27 mouse cellular contexts compared by ENCODE assay signal in genomic region chr6:99534211-99534745, GRCm38 (mm10). TPM values are rescaled to one million over a fixed set of nuclear protein-coding genes. Genes with fewer than 3 reads are reported as not detected.
DNase-seq lines count a peak whose midpoint lies in the region; ATAC-seq and TF ChIP-seq lines count a peak whose summit lies in the region.
"Had no signal": no experiment of that assay in that cellular context is flagged by ENCODE, and none has a peak within 500 bp of the region (broad histone marks: within the 10 kb centered on the region; RNA-seq: fewer than 3 reads in every experiment).

No protein-coding gene starts in this region.

- no peaks in the 10 kb centered on the region for H3K36me3 ChIP-seq in hindbrain, postnatal 0 days (ENCODE audit: insufficient read depth, low read length)
- H3K36me3 ChIP-seq in hindbrain, embryonic 14.5 days (replicated peaks; ENCODE audit: control insufficient read depth, insufficient read depth), result no peaks in the 10 kb centered on the region
- H3K36me3 ChIP-seq: embryonic facial prominence, embryonic 15.5 days; G1E; heart, embryonic 15.5 days; liver, embryonic 13.5 days had no signal

- no peak overlapping the region for H3K9ac ChIP-seq in hindbrain, postnatal 0 days (replicated peaks; ENCODE audit: low read length)
- H3K9ac ChIP-seq in hindbrain, embryonic 14.5 days, result no peak overlapping the region
- H3K9ac ChIP-seq: embryonic facial prominence, embryonic 15.5 days; heart, embryonic 15.5 days; liver, embryonic 13.5 days had no signal

- no peak for ATAC-seq in hindbrain, postnatal 0 days
- ATAC-seq in hindbrain, embryonic 14.5 days (ENCODE audit: low FRiP score), result no peak
- ATAC-seq: activated CD4-positive, CD25-positive, alpha-beta regulatory T cell, adult 4 months; forebrain, embryonic 16.5 days; intestine, postnatal 0 days had no signal

- no peak overlapping the region for H3K4me2 ChIP-seq in hindbrain, postnatal 0 days (ENCODE audit: low read depth, low read length)
- no peak overlapping the region for H3K4me2 ChIP-seq in hindbrain, embryonic 14.5 days (replicated peaks)
- H3K4me2 ChIP-seq: embryonic facial prominence, embryonic 15.5 days; heart, embryonic 15.5 days; liver, embryonic 13.5 days; midbrain, embryonic 11.5 days had no signal

- no peak overlapping the region for H3K27ac ChIP-seq in hindbrain, postnatal 0 days
- H3K27ac ChIP-seq in hindbrain, embryonic 14.5 days, result no peak overlapping the region
- H3K27ac ChIP-seq: embryonic facial prominence, embryonic 15.5 days; heart, embryonic 15.5 days; liver, embryonic 13.5 days had no signal

- no peak for TF ChIP-seq POLR2A in brain, embryonic 14.5 days (IDR thresholded peaks at IDR 0.05; ENCODE audit: borderline replicate concordance, extremely low read depth, insufficient read depth, insufficient read length, poor library complexity, severe bottlenecking)

- H3K4me3 ChIP-seq in hindbrain, postnatal 0 days (ENCODE audit: low read length), result no peak overlapping the region
- H3K4me3 ChIP-seq in hindbrain, embryonic 14.5 days (replicated peaks; ENCODE audit: low read length), result no peak overlapping the region
- H3K4me3 ChIP-seq: embryonic facial prominence, embryonic 15.5 days; heart, embryonic 15.5 days; liver, embryonic 13.5 days had no signal

- WGBS in hindbrain, postnatal 0 days, result 41% methylated on average over 5 of the region's 5 CpGs
- 44% methylated on average over 5 of the region's 5 CpGs for WGBS in hindbrain, embryonic 14.5 days

- peak; percentile 20 for DNase-seq in hindbrain, postnatal 0 days (ENCODE audit: low spot score)
- DNase-seq in hindbrain, embryonic 14.5 days (ENCODE audit: low spot score), result no peak
- peak; percentile 28 for DNase-seq in brain, embryonic 14.5 days (ENCODE audit: low read depth)
- DNase-seq in cerebellum, adult 8-10 months, result peak; percentile 24
- peak; percentile 42 to 46 for DNase-seq in cerebellum, postnatal 36 days
- no peak for DNase-seq in testis, postnatal 14 days (ENCODE audit: low spot score)
- no peak for DNase-seq in kidney, adult 9 months
- DNase-seq: adrenal gland, postnatal 10 days; B cell, adult 2 months; gastrocnemius, postnatal 14 days; heart, postnatal 4 days; kidney, postnatal 4 days; layer of hippocampus, adult 9-11 months; liver, embryonic 13.5 days; lung, adult 2 months; lung, postnatal 14 days; right cerebral cortex, postnatal 25 days; spleen, adult 18-20 months; thymus, postnatal 14 days had no signal

- no peaks in the 10 kb centered on the region for H3K4me1 ChIP-seq in hindbrain, postnatal 0 days (ENCODE audit: insufficient read depth, low read length)
- no peaks in the 10 kb centered on the region for H3K4me1 ChIP-seq in hindbrain, embryonic 14.5 days (replicated peaks; ENCODE audit: control insufficient read depth, insufficient read depth, low read length)

- H3K27me3 ChIP-seq in hindbrain, postnatal 0 days (ENCODE audit: insufficient read depth, low read length), result no peaks in the 10 kb centered on the region
- H3K27me3 ChIP-seq in hindbrain, embryonic 14.5 days (ENCODE audit: control insufficient read depth, insufficient read depth, low read length), result no peaks in the 10 kb centered on the region
- H3K27me3 ChIP-seq: CH12.LX; embryonic facial prominence, embryonic 15.5 days; heart, embryonic 15.5 days; liver, embryonic 13.5 days had no signal

- H3K9me3 ChIP-seq in hindbrain, postnatal 0 days (ENCODE audit: low read length), result no peaks in the 10 kb centered on the region
- H3K9me3 ChIP-seq in hindbrain, embryonic 14.5 days (ENCODE audit: control insufficient read depth, low read length), result no peaks in the 10 kb centered on the region
- H3K9me3 ChIP-seq: embryonic facial prominence, embryonic 15.5 days; G1E; heart, embryonic 15.5 days; liver, embryonic 13.5 days had no signal

- no peak for TF ChIP-seq CTCF in hindbrain, postnatal 0 days (IDR thresholded peaks at IDR 0.05; ENCODE audit: low read depth)
- no peak for TF ChIP-seq CTCF in brain, embryonic 14.5 days (IDR thresholded peaks at IDR 0.05; ENCODE audit: borderline replicate concordance, extremely low read depth, insufficient read depth, insufficient read length)

RNA-seq across cellular contexts. Expression of gene Foxp1, which starts 11.8 kb away (rescaled TPM):
- total RNA-seq in hindbrain, postnatal 0 days (2014; rRNA removed), result 53.6 and 55.2 TPM in 2 replicates
- polyA plus RNA-seq in hindbrain, postnatal 0 days (2015; fragmentation: Nextera tagmentation; extraction: Ambion mirVana), result 50.9 and 54.8 TPM in 2 replicates
- 68.3 and 70.5 TPM in 2 replicates for polyA plus RNA-seq in hindbrain, embryonic 14.5 days (2014; fragmentation: Nextera tagmentation; extraction: Ambion mirVana)
- 55.0 and 68.1 TPM in 2 replicates for polyA plus RNA-seq in brain, embryonic 14.5 days (2012; rRNA removed)

Comparison
In these comparisons a context has a peak if more than half of its experiments do, and no peak if none do; other contexts are left out.
1. DNase-seq: peak in hindbrain, postnatal 0 days (single experiment), brain, embryonic 14.5 days (single experiment), cerebellum, adult 8-10 months (single experiment) and cerebellum, postnatal 36 days (2 of 2); none in hindbrain, embryonic 14.5 days (single experiment), testis, postnatal 14 days (single experiment) and kidney, adult 9 months (single experiment).